Mouse (Mus musculus) left cerebral cortex, adult 2 months (tissue): ENCODE results near the gene Syvn1. TPM values are rescaled to one million over a fixed set of nuclear protein-coding genes. Genes with fewer than 3 reads are reported as not detected.

Source experiments
- DNase-seq, 2 experiments: peaks; one replicate each; pipeline ENCODE4 v3.0.0; 2021 to 2022; ENCODE audit warnings: low spot score in 2 of 2, mixed read lengths in 1 of 2; ENCODE audit errors: extremely low spot score in 1 of 2
- H3K27ac ChIP-seq: fragments of 200-600 bp; 2 replicates; pipeline ENCODE4 v1.8.1; 2022
- H3K4me3 ChIP-seq: fragments of 200-600 bp; 2 replicates; pipeline ENCODE4 v1.8.1; 2022
- CTCF ChIP-seq: fragments of 200-600 bp; IDR thresholded peaks from 2 replicates; pipeline ENCODE4 v1.8.1; 2022; ENCODE audit warnings: antibody characterized with exemption, mild to moderate bottlenecking, moderate library complexity
- intact Hi-C: fragments of 180-260 bp; cut with DNase I; formaldehyde crosslinking; loops from one replicate; pipeline ENCODE4 v1.15.1; 2025
- total RNA-seq, 2 experiments: library from RNA; stranded (reverse); gene quantifications; 2 replicates each; pipeline ENCODE4 v1.2.3; 2021

Gene Syvn1
- total RNA-seq, 2 experiments from 2014 or later, result 45.7 to 45.8 TPM

DNA sequence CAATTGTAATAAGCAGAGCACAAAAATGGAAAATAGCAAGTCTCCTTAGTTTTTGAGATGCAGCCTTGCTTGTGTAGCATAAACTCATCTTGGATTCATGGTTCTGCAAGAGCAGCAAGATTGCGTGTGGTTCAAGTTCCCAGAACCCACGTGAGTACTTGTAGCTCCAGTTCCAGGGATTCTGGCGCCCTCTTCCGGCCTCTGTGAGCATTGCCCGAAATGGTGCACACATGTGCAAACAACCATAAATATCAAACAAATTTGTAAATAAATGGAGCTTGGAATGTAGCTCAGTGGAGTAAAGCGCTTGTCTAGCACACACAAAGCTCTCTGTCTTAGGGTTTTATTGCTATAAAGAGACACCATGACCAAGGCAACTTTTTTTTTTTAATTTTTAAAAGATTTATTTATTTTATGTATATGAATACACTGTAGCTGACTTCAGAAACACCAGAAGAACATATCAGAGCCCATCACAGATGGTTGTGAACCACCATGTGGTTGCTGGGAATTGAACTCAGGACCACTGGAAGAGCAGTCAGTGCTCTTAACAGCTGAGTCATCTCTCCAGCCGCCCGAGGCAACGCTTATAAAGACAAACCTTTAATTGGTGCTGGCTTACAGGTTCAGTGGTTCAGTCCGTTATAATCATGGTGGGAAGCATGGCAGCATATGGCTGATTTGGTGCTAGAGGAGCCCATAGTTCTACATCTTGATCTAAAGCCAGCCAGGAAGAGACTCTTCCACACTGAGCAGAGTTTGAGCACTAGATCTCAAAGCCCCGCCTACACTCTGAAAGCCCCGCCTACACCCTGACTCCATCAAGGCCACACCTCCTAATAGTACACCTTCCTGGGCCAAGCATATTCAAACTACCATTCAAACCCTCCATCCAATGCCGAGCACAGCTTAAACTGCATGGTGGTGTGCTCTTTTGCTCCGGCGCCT lies 28.0 kb upstream of the Syvn1 start:
- Histone ChIP-seq H3K4me3 (no peak overlapping the region), H3K27ac (no peak overlapping the region)
- intact Hi-C loops, result loop anchor here (1.0 kb wide), 1 partner anchor 53 kb away; no protein-coding TSS in a partner anchor
- peak; percentile 96 for TF ChIP-seq CTCF
- DNase-seq, result peak; percentile 79 to 83

DNA sequence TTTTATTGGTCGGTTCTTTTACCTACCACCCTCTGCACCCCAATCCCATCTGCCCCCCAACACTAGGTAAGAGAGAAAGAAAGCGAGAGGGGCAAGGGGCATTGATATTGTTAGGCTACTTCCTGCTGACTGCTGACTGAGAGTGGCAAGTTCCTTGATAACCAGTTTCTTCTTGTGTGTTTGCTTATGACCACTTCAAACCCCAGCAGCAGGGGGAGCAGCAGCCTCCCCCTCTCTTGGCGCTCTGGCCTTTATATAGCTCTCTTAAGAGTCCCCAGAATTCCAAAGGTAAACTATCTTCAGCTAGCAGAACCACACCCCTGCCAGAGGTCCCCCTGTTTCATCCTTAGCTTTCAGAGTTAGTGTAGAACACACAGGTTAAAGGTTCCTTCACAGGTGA lies 26.1 kb upstream of the Syvn1 start:
- Histone ChIP-seq H3K27ac (no peak overlapping the region), H3K4me3 (no peak overlapping the region)
- no peak for DNase-seq
- intact Hi-C loops, result no loop called here
- TF ChIP-seq CTCF, result no peak

DNA sequence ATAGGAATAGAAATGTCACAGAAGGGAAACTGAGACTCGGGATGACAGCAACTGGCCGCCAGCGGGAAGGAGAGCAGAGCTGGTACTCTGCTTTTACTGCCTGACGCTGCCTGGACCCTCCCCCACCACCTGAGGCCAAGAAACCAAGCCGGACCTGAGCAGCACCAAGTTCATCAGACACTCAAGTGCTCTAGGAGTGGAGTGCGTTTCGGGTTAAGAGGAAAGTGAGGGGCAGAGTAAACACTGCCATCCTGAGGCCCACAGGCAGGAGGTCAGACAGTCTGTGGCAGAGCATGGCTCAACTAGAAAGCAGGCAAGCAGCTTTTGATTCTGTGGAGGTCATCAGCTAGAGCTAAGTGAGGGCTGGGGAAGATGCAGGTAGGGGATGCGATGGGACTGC lies 23.3 kb upstream of the Syvn1 start:
- intact Hi-C loops, result no loop called here
- no peak for DNase-seq
- no peak for TF ChIP-seq CTCF

DNA sequence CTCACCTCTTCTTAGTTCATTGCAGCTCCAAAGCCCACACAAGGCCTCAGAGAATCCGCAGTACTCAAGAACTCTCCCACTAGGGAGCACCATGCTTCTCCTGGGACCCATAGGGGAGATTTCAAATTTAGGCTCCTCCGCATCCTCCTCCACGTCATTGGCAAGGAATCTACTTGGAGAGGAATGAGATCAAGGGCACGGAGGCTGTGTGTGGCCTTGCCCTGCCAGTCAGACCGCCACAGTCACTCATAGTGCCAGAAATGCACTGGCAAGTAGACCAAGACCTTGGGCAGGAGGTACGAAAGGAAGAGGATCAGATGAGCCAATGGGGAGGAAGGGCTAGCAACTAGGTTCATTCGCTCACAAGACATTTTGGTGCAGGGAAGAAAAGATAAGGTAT lies 22.4 kb upstream of the Syvn1 start:
- intact Hi-C loops, result no loop called here
- Histone ChIP-seq H3K4me3 (no peak overlapping the region), H3K27ac (no peak overlapping the region)
- DNase-seq, result no peak
- no peak for TF ChIP-seq CTCF

More for the DNA sequence above, 23.3 kb upstream of the Syvn1 start:
- no peak overlapping the region for H3K4me3 ChIP-seq
- no peak overlapping the region for H3K27ac ChIP-seq

DNA sequence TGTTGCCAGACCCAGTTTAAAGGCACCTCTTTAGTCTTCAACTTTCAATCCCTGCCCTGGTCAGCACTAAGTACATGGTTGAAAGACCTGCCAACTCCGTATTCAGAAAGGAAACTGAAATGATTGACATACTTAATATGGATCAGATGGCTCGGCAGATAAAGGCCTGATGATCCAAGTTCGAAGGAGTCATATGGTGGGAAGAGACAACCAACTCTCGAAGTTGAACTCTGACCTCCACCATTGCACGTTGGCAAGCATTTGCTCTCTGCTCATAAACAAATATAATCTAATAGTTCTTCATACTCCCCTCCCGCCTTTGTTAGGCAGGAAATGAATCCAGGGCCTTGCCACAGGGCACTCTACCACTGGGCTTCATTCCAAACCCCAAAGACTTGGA lies 17.4 kb upstream of the Syvn1 start:
- H3K27ac ChIP-seq, result no peak overlapping the region
- no peak for TF ChIP-seq CTCF
- DNase-seq, result no peak
- H3K4me3 ChIP-seq, result no peak overlapping the region
- intact Hi-C loops, result no loop called here

DNA sequence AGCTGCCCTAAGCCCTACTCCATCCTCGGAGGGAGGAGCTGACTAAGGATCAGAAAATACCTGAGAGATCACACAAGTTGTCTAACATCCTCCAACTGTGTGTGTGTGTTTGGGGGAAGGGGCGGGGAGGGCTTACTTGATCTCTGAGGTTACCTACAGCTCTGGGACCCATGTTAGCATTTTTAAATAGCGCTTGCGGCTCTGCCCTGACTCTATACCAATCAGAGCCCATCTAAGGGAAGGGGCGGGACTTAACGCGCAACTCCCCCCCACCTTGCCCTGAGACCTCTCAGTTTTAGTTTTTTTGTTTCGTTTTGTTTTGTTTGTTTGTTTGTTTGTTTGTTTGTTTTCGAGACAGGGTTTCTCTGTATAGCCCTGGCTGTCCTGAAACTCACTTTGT lies 16.9 kb upstream of the Syvn1 start:
- Histone ChIP-seq H3K27ac (no peak overlapping the region), H3K4me3 (no peak overlapping the region)
- no peak for DNase-seq
- intact Hi-C loops, result no loop called here
- no peak for TF ChIP-seq CTCF

DNA sequence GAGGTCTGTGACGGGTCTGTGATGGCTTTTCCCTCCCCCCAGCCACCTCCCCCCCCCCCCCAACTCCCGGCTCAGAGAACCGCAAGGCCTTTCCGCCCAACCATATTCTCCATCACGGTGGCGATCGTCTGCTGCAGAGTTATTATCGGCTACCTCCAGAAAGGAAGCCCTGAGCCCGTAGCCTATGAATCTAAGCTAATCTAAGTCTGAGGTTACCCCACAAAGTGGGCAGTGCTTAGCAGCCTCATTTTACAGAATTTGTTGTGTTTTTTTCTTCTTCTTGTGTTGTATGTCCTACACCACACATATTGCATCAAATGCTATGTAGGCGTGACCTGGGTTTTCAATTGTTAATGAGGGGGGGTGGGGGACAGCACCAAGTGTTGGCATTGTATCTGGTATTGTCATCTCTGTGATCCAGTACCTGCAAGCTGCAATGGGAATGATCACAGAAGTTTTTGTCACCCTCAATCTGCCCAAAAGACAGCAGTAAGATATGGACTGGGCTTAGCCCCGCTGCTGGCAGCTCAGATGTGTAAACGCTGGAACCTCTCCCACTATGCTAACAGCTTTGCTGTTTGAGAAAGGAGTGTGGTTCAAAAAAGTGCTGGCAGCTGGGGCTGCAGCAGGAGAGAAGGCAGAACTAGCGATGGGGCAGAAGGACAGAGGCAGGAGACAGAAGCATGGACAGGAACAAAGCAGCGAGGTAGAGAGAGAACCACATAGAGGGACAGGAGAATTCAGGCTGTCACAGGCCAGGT lies 15.7 kb upstream of the Syvn1 start:
- Histone ChIP-seq H3K27ac (no peak overlapping the region), H3K4me3 (no peak overlapping the region)
- intact Hi-C loops, result no loop called here
- no peak for TF ChIP-seq CTCF
- no peak for DNase-seq

DNA sequence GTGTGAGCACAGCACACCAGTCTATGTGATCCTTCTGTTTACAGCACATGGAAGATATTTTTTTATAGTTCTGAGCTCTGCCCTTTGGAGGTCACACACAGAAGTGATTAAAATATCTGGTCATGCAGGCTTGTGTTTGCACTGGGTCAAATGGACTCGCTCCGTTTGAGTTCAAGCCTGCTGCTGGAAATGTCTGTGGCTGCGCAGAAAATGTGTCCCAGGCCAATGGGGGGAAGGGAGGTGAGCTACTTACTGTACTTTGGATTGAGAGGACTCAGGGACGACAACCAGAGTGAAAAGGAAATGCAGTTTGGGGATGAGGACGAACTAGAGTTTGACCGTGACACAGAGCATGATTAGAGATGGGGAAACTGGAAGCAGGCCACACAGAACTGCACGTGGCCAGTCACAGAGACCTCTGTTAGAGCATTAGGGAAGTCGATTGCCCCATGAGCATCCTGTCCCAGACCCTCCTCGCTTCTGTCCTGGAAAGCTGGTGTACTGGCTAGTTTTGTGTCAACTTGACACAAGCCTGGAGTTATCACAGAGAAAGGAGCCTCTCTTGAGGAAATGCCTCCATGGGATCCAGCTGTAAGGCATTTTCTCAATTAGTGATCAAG lies 10.3 kb upstream of the Syvn1 start:
- Histone ChIP-seq H3K4me3 (no peak overlapping the region), H3K27ac (no peak overlapping the region)
- TF ChIP-seq CTCF, result no peak
- DNase-seq, result no peak
- intact Hi-C loops, result no loop called here

DNA sequence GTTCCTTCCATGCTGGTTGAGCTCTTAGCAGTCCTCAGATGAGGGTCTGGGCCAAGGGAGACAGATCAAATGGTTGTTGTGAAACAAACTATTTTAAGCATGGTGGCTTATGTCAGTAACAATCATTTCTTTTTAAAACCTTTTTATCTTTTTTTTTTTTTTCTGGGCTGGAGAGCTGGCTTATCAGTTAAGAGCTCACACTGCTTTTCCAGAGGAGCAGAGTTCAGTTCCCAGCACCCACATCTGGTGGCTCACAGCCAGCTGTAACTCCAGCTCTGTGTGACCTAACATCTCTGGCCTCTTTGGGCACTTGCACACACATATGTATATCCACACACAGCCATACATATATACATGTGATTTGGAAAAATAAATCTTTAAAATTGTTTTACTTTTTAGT lies 8.7 kb upstream of the Syvn1 start:
- DNase-seq, result no peak
- intact Hi-C loops, result no loop called here
- Histone ChIP-seq H3K4me3 (no peak overlapping the region), H3K27ac (no peak overlapping the region)
- no peak for TF ChIP-seq CTCF

DNA sequence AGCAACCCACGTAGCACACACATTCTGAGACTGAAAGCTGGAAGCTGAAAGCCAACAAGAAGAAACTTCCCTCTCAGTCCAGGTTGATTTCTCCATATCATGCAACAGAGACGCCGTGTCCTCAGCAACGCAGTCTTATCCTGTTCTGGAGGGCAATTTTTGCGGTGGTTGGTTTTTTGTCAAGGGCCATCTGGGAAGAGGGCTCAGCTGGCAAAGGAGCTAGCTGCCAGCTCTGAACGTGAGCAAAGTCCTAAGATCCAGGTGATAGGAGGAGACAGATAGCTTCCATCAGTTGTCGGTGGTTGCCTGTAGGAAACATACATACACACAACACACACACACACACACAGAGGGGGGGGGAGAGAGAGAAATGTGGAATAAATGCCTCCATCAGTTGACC lies 8.1 kb upstream of the Syvn1 start:
- Histone ChIP-seq H3K4me3 (no peak overlapping the region), H3K27ac (no peak overlapping the region)
- DNase-seq, result no peak
- no peak for TF ChIP-seq CTCF
- intact Hi-C loops, result no loop called here

DNA sequence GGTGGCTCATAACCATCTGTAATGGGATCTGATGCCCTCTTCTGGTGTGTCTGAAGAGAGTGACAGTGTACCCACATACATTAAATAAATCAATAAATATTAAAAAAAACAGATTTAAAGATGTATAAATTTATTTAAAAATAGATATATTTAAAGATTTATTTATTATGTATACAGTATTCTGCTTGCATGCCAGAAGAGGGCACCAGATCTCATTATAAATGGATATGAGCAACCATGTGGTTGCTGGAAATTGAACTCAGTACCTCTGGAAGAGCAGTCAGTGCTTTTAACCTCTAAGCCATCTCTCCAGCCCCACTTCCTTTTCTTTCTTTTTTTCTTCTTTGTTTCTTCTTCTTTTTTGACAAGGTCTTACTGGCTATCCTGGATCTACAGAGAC lies 6.4 kb upstream of the Syvn1 start:
- peak; percentile 28 for TF ChIP-seq CTCF
- no peak for DNase-seq
- Histone ChIP-seq H3K4me3 (no peak overlapping the region), H3K27ac (no peak overlapping the region)
- intact Hi-C loops, result loop anchor here (10.0 kb wide), 1 partner anchor 255 kb away; no protein-coding TSS in a partner anchor

DNA sequence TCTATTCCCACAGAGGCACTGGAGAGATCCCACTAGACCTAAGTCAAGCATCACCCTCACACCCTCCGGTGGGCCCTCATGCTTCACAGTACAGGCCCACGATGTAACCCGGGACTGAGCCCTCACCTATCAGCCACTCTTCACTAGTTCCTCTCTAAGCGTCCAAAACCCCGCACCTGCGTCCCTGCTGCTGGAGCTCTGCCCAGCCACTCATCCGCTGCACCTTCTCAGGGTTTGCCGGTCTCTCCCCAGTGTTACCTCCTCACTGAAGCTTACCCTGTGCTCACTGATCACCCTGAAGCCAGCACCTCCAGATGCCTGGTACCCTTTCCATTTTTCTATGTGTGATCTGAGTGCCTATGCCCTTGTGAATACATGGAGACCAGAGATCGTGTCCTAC lies 4.1 kb upstream of the Syvn1 start:
- no peak for DNase-seq

More for the DNA sequence above, 4.1 kb upstream of the Syvn1 start:
- Histone ChIP-seq H3K4me3 (no peak overlapping the region), H3K27ac (no peak overlapping the region)
- no peak for TF ChIP-seq CTCF
- intact Hi-C loops, result loop anchor here (10.0 kb wide), 1 partner anchor 257 kb away; no protein-coding TSS in a partner anchor
